In genomic region chr7:113391619-113392018, GRCm38 (mm10) we compare ENCODE assay signal across 26 mouse cellular contexts. TPM values are rescaled to one million over a fixed set of nuclear protein-coding genes. Genes with fewer than 3 reads are reported as not detected.
DNase-seq lines count a peak whose midpoint lies in the region; ATAC-seq and TF ChIP-seq lines count a peak whose summit lies in the region.
"Had no signal": no experiment of that assay in that cellular context is flagged by ENCODE, and none has a peak within 500 bp of the region (broad histone marks: within the 10 kb centered on the region; RNA-seq: fewer than 3 reads in every experiment).

No protein-coding gene starts in this region.

- no peak overlapping the region for H3K27ac ChIP-seq in lung, postnatal 0 days (ENCODE audit: low read length)
- H3K27ac ChIP-seq in MEL (ENCODE audit: control insufficient read depth, low read depth, low read length), result 0 out of 2 replicates have a peak overlapping the region, but pooled peaks have one; percentile 9
- no peak overlapping the region for H3K27ac ChIP-seq in liver, embryonic 13.5 days
- H3K27ac ChIP-seq in kidney, embryonic 16.5 days (ENCODE audit: low read length), result no peak overlapping the region
- H3K27ac ChIP-seq in heart, embryonic 12.5 days (ENCODE audit: poor library complexity, severe bottlenecking), result no peak overlapping the region
- H3K27ac ChIP-seq: embryonic facial prominence, embryonic 13.5 days; forebrain, embryonic 12.5 days; heart, adult 2 months; hindbrain, embryonic 10.5 days; hindbrain, embryonic 14.5 days had no signal

- H3K27me3 ChIP-seq in lung, postnatal 0 days (replicated peaks; ENCODE audit: insufficient read depth, low read length), result no peaks in the 10 kb centered on the region
- H3K27me3 ChIP-seq in MEL (ENCODE audit: control insufficient read depth in 1 of 2, insufficient read depth in 2 of 2, low read length in 2 of 2), result no peaks in the 10 kb centered on the region
- no peaks in the 10 kb centered on the region for H3K27me3 ChIP-seq in liver, embryonic 13.5 days
- no peaks in the 10 kb centered on the region for H3K27me3 ChIP-seq in kidney, embryonic 16.5 days (ENCODE audit: insufficient read depth, low read length)
- no peaks in the 10 kb centered on the region for H3K27me3 ChIP-seq in heart, embryonic 12.5 days (replicated peaks)
- H3K27me3 ChIP-seq: embryonic facial prominence, embryonic 13.5 days; forebrain, embryonic 12.5 days had no signal

- no peak overlapping the region for H3K4me2 ChIP-seq in lung, postnatal 0 days (replicated peaks; ENCODE audit: low read depth, low read length)
- no peak overlapping the region for H3K4me2 ChIP-seq in liver, embryonic 13.5 days
- no peak overlapping the region for H3K4me2 ChIP-seq in kidney, embryonic 16.5 days (replicated peaks; ENCODE audit: low read depth, low read length)
- H3K4me2 ChIP-seq in heart, embryonic 12.5 days, result no peak overlapping the region
- H3K4me2 ChIP-seq: embryonic facial prominence, embryonic 13.5 days; forebrain, embryonic 12.5 days; heart, embryonic 11.5 days; hindbrain, embryonic 14.5 days had no signal

- 63% methylated on average over 2 of the region's 2 CpGs for WGBS in lung, postnatal 0 days
- 51% methylated on average over 2 of the region's 2 CpGs for WGBS in liver, embryonic 13.5 days (ENCODE audit: insufficient replicate concordance)
- 85% methylated on average over 2 of the region's 2 CpGs for WGBS in kidney, embryonic 16.5 days
- 55% methylated on average over 2 of the region's 2 CpGs for WGBS in heart, embryonic 12.5 days

- H3K4me1 ChIP-seq in lung, postnatal 0 days (ENCODE audit: insufficient read depth, low read depth, low read length), result no peaks in the 10 kb centered on the region
- H3K4me1 ChIP-seq in MEL (ENCODE audit: control insufficient read depth in 1 of 2, insufficient read depth in 2 of 2, low read length in 2 of 2), result peaks cover 3 to 11% of the 10 kb centered on the region in 2 experiments
- peaks cover 3% of the 10 kb centered on the region; the same call in 1 of the 2 replicates for H3K4me1 ChIP-seq in liver, embryonic 13.5 days (replicated peaks)
- no peaks in the 10 kb centered on the region for H3K4me1 ChIP-seq in kidney, embryonic 16.5 days (ENCODE audit: insufficient read depth, low read length)
- H3K4me1 ChIP-seq in heart, embryonic 12.5 days (replicated peaks), result 0 out of 2 replicates have a peak, but pooled peaks cover 3% of the 10 kb centered on the region
- H3K4me1 ChIP-seq: embryonic facial prominence, embryonic 13.5 days; forebrain, embryonic 12.5 days; hindbrain, embryonic 10.5 days had no signal

- TF ChIP-seq CTCF in lung, postnatal 0 days (IDR thresholded peaks at IDR 0.05), result no peak
- no peak for TF ChIP-seq CTCF in MEL (IDR thresholded peaks at IDR 0.05 in 2 of 3, conservative IDR thresholded peaks at IDR 0.05 in 1 of 3; ENCODE audit: control insufficient read depth in 1 of 3, insufficient read depth in 1 of 3, low read depth in 2 of 3, low read length in 3 of 3, poor library complexity in 1 of 3, severe bottlenecking in 1 of 3)

- no peak for TF ChIP-seq POLR2A in MEL (IDR thresholded peaks at IDR 0.05; ENCODE audit: control insufficient read depth in 1 of 2, insufficient read depth in 1 of 2, low read depth in 1 of 2, low read length in 2 of 2, poor library complexity in 1 of 2)

- H3K9ac ChIP-seq in lung, postnatal 0 days (replicated peaks; ENCODE audit: low read depth), result no peak overlapping the region
- H3K9ac ChIP-seq in MEL (ENCODE audit: control insufficient read depth, low read depth, low read length, poor library complexity, severe bottlenecking), result no peak overlapping the region
- no peak overlapping the region for H3K9ac ChIP-seq in liver, embryonic 13.5 days
- H3K9ac ChIP-seq in kidney, embryonic 16.5 days (replicated peaks; ENCODE audit: low read length), result no peak overlapping the region
- no peak overlapping the region for H3K9ac ChIP-seq in heart, embryonic 12.5 days
- H3K9ac ChIP-seq: embryonic facial prominence, embryonic 13.5 days; forebrain, embryonic 12.5 days; hindbrain, embryonic 14.5 days had no signal

- H3K4me3 ChIP-seq in lung, postnatal 0 days (ENCODE audit: low read depth, low read length), result no peak overlapping the region
- H3K4me3 ChIP-seq in MEL (ENCODE audit: control insufficient read depth in 1 of 2, insufficient read depth in 1 of 2, low read depth in 2 of 2, low read length in 2 of 2), result no peak overlapping the region
- no peak overlapping the region for H3K4me3 ChIP-seq in liver, embryonic 13.5 days (replicated peaks)
- no peak overlapping the region for H3K4me3 ChIP-seq in kidney, embryonic 16.5 days (ENCODE audit: low read length)
- no peak overlapping the region for H3K4me3 ChIP-seq in heart, embryonic 12.5 days
- H3K4me3 ChIP-seq: embryonic facial prominence, embryonic 13.5 days; forebrain, embryonic 12.5 days; heart, adult 2 months; hindbrain, embryonic 10.5 days had no signal

- TF ChIP-seq RAD21 in MEL (IDR thresholded peaks at IDR 0.05; ENCODE audit: low read depth, low read length), result no peak

- no peak for ATAC-seq in lung, postnatal 0 days
- peak; percentile 59; the same call in 1 of the 2 replicates for ATAC-seq in liver, embryonic 13.5 days (ENCODE audit: low read depth)
- ATAC-seq in kidney, embryonic 16.5 days (ENCODE audit: low FRiP score, low TSS enrichment), result no peak
- ATAC-seq in heart, embryonic 12.5 days (ENCODE audit: insufficient number of reproducible peaks, low FRiP score), result no peak
- ATAC-seq: CD4-positive, CD25-positive, alpha-beta regulatory T cell, adult 4 months; forebrain, embryonic 16.5 days had no signal

- no peaks in the 10 kb centered on the region for H3K79me2 ChIP-seq in MEL (ENCODE audit: control insufficient read depth, insufficient read depth, low read length, poor library complexity)

- no peaks in the 10 kb centered on the region for H3K9me3 ChIP-seq in lung, postnatal 0 days (ENCODE audit: low read length)
- no peaks in the 10 kb centered on the region for H3K9me3 ChIP-seq in MEL (replicated peaks; ENCODE audit: insufficient read depth, low read length)
- no peaks in the 10 kb centered on the region for H3K9me3 ChIP-seq in liver, embryonic 13.5 days (replicated peaks)
- H3K9me3 ChIP-seq in kidney, embryonic 16.5 days (ENCODE audit: low read length), result no peaks in the 10 kb centered on the region
- no peaks in the 10 kb centered on the region for H3K9me3 ChIP-seq in heart, embryonic 12.5 days (replicated peaks)
- H3K9me3 ChIP-seq: embryonic facial prominence, embryonic 13.5 days; forebrain, embryonic 12.5 days; hindbrain, embryonic 10.5 days had no signal

- H3K36me3 ChIP-seq in lung, postnatal 0 days (ENCODE audit: insufficient read depth, low read length), result no peaks in the 10 kb centered on the region
- peaks cover 0 to 13% of the 10 kb centered on the region in 2 experiments; a peak in 2 of 4 replicates for H3K36me3 ChIP-seq in MEL (ENCODE audit: control insufficient read depth in 1 of 2, insufficient read depth in 2 of 2, low read length in 2 of 2)
- H3K36me3 ChIP-seq in liver, embryonic 13.5 days, result no peaks in the 10 kb centered on the region
- H3K36me3 ChIP-seq in kidney, embryonic 16.5 days (ENCODE audit: insufficient read depth, low read length), result no peaks in the 10 kb centered on the region
- no peaks in the 10 kb centered on the region for H3K36me3 ChIP-seq in heart, embryonic 12.5 days
- H3K36me3 ChIP-seq: embryonic facial prominence, embryonic 13.5 days; forebrain, embryonic 12.5 days; hindbrain, embryonic 10.5 days had no signal

- peak; percentile 9 for DNase-seq in lung, postnatal 0 days (ENCODE audit: low spot score)
- no peak for DNase-seq in lung, adult 18-20 months
- peak; percentile 82 for DNase-seq in MEL (ENCODE audit: low read depth, low spot score)
- DNase-seq in liver, embryonic 13.5 days, result no peak
- no peak for DNase-seq in thymus, postnatal 14 days
- DNase-seq: adrenal gland, postnatal 10 days; B cell, adult 2 months; cerebellum, adult 11-12 months; cerebellum, adult 9-10 months; cerebellum, postnatal 25 days; gastrocnemius, postnatal 14 days; heart, adult 2 months had no signal

- TF ChIP-seq EP300 in lung, postnatal 0 days (IDR thresholded peaks at IDR 0.05), result no peak
- peak; percentile 90 to 91 for TF ChIP-seq EP300 in MEL (IDR thresholded peaks at IDR 0.05; ENCODE audit: low read depth in 1 of 2, low read length in 2 of 2)

TF ChIP-seq in MEL, 35 proteins besides CTCF, POLR2A, EP300 and RAD21 (continues in another document):
- no peak for TF ChIP-seq POLR2AphosphoS5 (IDR thresholded peaks at IDR 0.05; ENCODE audit: borderline replicate concordance, low read depth, low read length)
- TF ChIP-seq RCOR1 (IDR thresholded peaks at IDR 0.05; ENCODE audit: low read depth, low read length), result peak; percentile 83
- TF ChIP-seq MYB (IDR thresholded peaks at IDR 0.05; ENCODE audit: low read depth, low read length), result peak; percentile 58; the same call in 1 of the 2 replicates
- peak; percentile 86 for TF ChIP-seq MAX (IDR thresholded peaks at IDR 0.05; ENCODE audit: low read length)
- TF ChIP-seq TCF12 (IDR thresholded peaks at IDR 0.05; ENCODE audit: low read depth, low read length), result peak; percentile 88
- TF ChIP-seq USF2 (IDR thresholded peaks at IDR 0.05; ENCODE audit: borderline replicate concordance in 1 of 2, insufficient read depth in 1 of 2, low read depth in 1 of 2, low read length in 2 of 2), result no peak
- TF ChIP-seq ETS1 (IDR thresholded peaks at IDR 0.05; ENCODE audit: low read depth, low read length), result peak; percentile 84
- TF ChIP-seq GATA1 (IDR thresholded peaks at IDR 0.05; ENCODE audit: low read depth, low read length), result peak; percentile 89
- peak; percentile 84; the same call in 1 of the 2 replicates for TF ChIP-seq MYC (IDR thresholded peaks at IDR 0.05; ENCODE audit: low read depth, low read length)

RNA-seq across cellular contexts. Expression of gene Pth, which starts 3.2 kb away (rescaled TPM):
- not detected in 2 replicates for polyA plus RNA-seq in lung, postnatal 0 days (2015; fragmentation: Nextera tagmentation; extraction: Ambion mirVana)
- not detected in 2 replicates for total RNA-seq in MEL (2012; rRNA removed)
- polyA plus RNA-seq in MEL (2012; ENCODE audit: insufficient read depth in 1 of 2, insufficient read length in 2 of 2, low read depth in 1 of 2, low replicate concordance in 2 of 2, missing spikeins in 1 of 2), result not detected
- polyA plus RNA-seq in liver, embryonic 13.5 days (2015; fragmentation: Nextera tagmentation; extraction: Ambion mirVana), result not detected in 2 replicates
- polyA plus RNA-seq in kidney, embryonic 16.5 days (2015; fragmentation: Nextera tagmentation; extraction: Ambion mirVana), result not detected in 2 replicates
- not detected in 2 replicates for polyA plus RNA-seq in heart, embryonic 12.5 days (2016; fragmentation: Nextera tagmentation; extraction: Ambion mirVana)
- total RNA-seq: adrenal gland, postnatal 10 days; adrenal gland, postnatal 4 days; gastrocnemius, adult 18-20 months; gastrocnemius, postnatal 14 days; heart, adult 2 months; heart, postnatal 25 days had no signal
- polyA plus RNA-seq: CD4-positive, CD25-positive, alpha-beta regulatory T cell, adult 4 months; embryonic facial prominence, embryonic 13.5 days; forebrain, embryonic 12.5 days; forebrain, embryonic 16.5 days; frontal cortex, adult 2 months; gonadal fat pad, adult 2 months; heart, adult 2 months; hindbrain, embryonic 10.5 days; hindbrain, embryonic 14.5 days had no signal

RNA-seq across cellular contexts. Expression of gene Btbd10, which starts 22.4 kb away (rescaled TPM):
- 20.6 and 20.8 TPM in 2 replicates for polyA plus RNA-seq in lung, postnatal 0 days (2015; fragmentation: Nextera tagmentation; extraction: Ambion mirVana)
- total RNA-seq in MEL (2012; rRNA removed), result 15.6 and 15.7 TPM in 2 replicates
- 1 to 10 TPM in 1 of 2 experiments, not detected in 1; 9.8 TPM for polyA plus RNA-seq in MEL (2012; ENCODE audit: insufficient read depth in 1 of 2, insufficient read length in 2 of 2, low read depth in 1 of 2, low replicate concordance in 2 of 2, missing spikeins in 1 of 2)
- 8.8 and 10.2 TPM in 2 replicates for polyA plus RNA-seq in liver, embryonic 13.5 days (2015; fragmentation: Nextera tagmentation; extraction: Ambion mirVana)
- polyA plus RNA-seq in kidney, embryonic 16.5 days (2015; fragmentation: Nextera tagmentation; extraction: Ambion mirVana), result 25.5 and 25.6 TPM in 2 replicates
- polyA plus RNA-seq in heart, embryonic 12.5 days (2016; fragmentation: Nextera tagmentation; extraction: Ambion mirVana), result 23.6 and 24.0 TPM in 2 replicates

Comparison
In these comparisons a context has a peak if more than half of its experiments do, and no peak if none do; other contexts are left out.
1. DNase-seq: peak in lung, postnatal 0 days (single experiment) and MEL (single experiment); none in lung, adult 18-20 months (0 of 2), liver, embryonic 13.5 days (single experiment) and thymus, postnatal 14 days (single experiment).